Mouse (Mus musculus) left cerebral cortex, adult 8-10 months (tissue): ENCODE results near the gene Samd15. TPM values are rescaled to one million over a fixed set of nuclear protein-coding genes. Genes with fewer than 3 reads are reported as not detected.

Experiments
- DNase-seq, 2 experiments: peaks; one replicate each; pipeline ENCODE4 v3.0.0; 2022; ENCODE audit warnings: low spot score in 2 of 2
- total RNA-seq, 4 experiments: library from RNA; stranded (reverse); gene quantifications; 2 replicates each; pipeline ENCODE4 v1.2.4; 2022

Samd15 gene
- total RNA-seq, 4 experiments from 2014 or later = 3.5 to 7.3 (median 5.1) TPM

DNA sequence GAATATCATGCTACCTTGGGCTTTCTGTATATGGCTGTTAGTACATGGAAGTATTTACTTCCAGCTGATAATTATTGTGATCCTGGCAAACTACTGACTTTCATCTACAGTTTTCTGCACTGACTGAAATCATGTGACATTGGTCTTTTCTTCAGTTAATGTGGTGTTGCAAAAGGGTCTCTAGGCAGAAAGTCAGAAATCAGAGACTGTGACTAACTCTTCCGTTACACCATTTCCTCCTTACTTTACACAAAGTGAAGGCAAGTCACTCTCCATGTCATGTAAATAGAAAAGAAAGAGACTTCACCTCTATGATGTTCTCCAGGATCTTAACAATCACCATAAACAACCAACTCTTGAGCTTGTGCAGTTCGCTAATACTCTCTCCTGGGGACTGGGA is 30.1 kb downstream of the Samd15 start:
- no peak for DNase-seq

DNA sequence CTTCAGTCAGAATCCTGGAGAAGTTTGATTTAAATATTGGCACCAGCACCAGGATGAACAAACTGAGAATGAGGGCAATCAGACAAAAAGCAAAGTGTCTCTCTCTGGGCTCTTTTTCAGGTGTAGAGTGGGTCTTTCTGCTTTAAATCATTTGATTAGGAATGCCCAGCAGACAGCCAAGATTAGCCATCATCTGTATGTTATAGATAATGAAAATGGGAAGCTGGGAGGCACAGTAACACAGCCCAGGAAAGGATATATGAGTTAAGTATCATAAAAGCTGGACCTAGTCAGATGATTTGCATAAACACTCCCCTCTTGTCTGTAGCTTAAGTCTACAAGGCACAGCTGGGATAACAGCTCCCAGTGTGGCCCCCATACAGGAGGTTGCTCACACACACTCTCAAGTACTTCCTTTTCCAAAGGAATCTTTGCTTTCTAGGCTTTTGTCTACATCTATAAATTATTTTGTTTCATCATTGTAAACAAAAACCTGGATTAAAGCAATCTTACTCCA is 30.9 kb downstream of the Samd15 start:
- DNase-seq = no peak

DNA sequence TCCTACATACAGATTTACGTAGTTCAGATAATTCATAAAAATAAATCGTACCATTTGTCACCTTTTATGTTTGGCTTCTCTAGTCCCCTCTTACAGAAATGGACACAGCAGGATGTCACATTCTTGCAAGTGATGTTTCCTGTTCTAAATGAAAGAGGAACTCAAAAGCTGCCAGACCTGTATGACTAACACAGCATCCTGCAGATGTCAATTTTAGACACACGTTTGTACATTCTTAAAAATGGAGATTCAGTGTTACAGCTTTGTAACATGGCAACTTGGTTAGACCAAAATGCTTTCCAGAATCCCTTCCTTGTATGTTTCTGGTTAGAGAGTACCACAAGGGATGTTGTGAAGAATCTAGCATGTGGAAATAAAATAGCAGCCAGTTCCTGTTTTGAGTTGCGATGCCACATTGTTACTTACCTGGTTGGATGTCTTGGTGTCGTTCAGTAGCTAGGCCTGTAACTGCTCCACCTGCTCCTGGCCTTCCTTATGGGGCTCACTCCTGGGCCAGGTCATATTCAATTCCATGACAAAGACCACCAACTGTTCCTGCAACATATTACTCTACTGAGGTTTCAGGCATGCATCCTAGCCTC is 37.5 kb downstream of the Samd15 start:
- no peak for DNase-seq

DNA sequence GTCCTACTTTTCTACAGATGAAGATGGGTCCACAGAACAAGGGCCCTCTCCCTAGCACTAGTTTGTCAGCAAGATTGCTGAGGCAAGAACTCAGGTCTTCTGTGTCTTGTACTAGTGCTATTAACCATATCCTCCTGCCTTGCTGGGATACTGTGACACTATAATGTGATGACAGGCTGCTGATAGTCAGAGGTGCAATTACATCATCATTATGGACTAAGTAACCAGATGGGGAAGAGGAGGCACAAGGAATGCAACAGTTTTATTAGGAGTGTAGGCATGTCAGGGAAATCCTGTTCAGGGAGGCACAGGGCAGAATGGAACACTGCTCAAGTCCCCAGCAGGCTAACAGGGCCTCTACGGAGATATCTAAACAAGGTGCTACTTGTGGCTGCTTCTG is 39.1 kb downstream of the Samd15 start, which contains the start of gene Noxred1:
Gene Noxred1 (minus strand): TSS at position 101 of the 400 bp plus-strand sequence.
- no peak for DNase-seq

DNA sequence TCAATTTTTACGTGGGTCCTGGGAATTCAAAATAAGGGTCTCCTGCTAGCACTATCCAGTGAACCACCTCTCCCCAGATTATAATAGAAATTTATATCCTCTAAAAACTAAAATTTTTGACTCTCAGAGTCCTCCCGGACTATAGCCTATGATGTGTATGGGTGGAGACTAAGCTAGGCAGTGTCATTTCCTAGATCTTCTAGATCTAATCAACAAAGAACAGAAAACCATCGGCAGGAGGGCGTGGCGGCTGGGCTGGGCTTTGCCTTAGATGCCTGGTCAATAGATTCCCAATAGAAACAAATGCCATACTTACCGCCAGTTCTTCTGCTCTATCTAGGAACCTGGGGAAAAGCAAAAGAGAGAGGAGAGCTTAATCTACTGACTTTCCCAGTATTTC is 50.6 kb downstream of the Samd15 start:
- DNase-seq = no peak

DNA sequence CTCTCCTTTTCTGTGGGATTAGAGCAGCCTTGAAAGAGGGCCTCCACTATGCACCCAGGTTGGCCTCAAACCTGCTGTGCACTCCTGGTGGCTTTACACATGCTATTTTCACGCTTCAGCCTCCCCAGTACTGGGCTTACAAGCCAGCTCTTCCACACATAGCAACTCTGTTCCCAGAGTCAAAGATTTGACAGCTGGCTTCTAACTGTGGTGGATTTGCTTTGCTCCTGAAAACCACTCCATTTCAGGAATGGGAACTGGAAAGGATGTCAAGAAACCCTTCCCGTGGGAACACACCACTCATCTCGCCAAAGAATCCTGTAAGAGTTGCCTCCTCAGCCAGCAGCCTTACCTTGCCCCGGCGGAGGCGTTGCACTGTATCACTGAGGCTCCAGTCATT is 54.4 kb downstream of the Samd15 start:
- no peak for DNase-seq

DNA sequence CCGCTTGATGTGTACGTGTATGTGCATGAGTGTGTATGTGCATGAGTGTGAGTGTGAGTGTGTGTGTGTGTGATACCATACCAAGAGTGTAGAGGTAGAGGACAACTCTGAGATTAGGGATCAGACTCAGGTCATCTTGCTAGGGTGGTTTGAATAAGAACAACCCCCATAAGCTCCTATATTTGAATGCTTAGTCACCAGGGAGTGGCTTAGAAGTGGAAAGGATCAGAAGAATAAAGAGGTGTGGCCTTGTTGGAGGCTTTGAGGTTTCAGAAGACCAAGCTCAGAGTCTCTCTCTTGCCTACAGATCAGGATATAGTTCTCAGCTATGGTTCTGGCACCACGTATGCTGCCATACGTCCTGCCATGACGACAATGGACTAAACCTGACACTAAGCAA is 57.1 kb downstream of the Samd15 start:
- no peak for DNase-seq

DNA sequence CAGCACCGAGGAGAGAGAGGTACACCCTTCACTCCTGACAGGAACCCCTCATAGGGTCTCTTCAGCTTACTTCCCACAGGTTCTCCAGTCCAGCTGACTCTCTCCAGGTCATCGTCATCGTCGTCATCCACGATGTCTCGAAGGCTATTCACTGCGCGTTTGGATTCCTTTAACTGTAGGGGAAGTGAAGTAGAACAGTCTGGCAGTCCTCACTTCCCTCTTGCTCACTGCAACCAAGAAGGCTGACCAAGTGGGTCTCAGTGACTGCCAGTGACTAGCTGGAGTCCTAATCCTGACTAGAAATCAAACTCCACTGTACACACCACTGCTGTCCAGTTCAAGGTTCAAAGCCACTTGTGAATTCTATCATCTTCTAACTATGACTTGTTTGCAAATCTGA is 61.0 kb downstream of the Samd15 start:
- DNase-seq = no peak

Other genes starting within 250 kb of the Samd15 start
- gene Zdhhc22, start 209.3 kb upstream of the Samd15 start, total RNA-seq = 10 to 100 TPM; 46.9 to 56.7 (median 53.3) TPM
- 10 to 100 TPM; 34.8 to 43.8 (median 37.5) TPM for gene Tmem63c, start 178.4 kb upstream of the Samd15 start, total RNA-seq
- gene Ngb, start 97.2 kb upstream of the Samd15 start, total RNA-seq = 10 to 100 TPM in 1 of 4 experiments, 1 to 10 TPM in 3; 7.1 to 10.4 (median 8.5) TPM
- 10 to 100 TPM; 52.3 to 58.4 (median 55.2) TPM for gene Gstz1, start 52.6 kb upstream of the Samd15 start, total RNA-seq
- 10 to 100 TPM; 18.3 to 19.6 (median 19.1) TPM for gene Pomt2, start 51.8 kb upstream of the Samd15 start, total RNA-seq
- gene Tmed8, start 731 bp downstream of the Samd15 start, total RNA-seq = 10 to 100 TPM; 27.7 to 30.1 (median 29.0) TPM
- gene Noxred1, start 39.0 kb downstream of the Samd15 start, total RNA-seq = 1 to 10 TPM in 2 of 4 experiments, under 1 TPM in 2; 0.89 to 1.6 (median 1.0) TPM
- gene Vipas39, start 66.5 kb downstream of the Samd15 start, total RNA-seq = 10 to 100 TPM; 50.5 to 60.0 (median 57.6) TPM
- 100 to 1,000 TPM; 129 to 167 (median 149) TPM for gene Ahsa1, start 66.8 kb downstream of the Samd15 start, total RNA-seq
- gene Ism2, start 100.0 kb downstream of the Samd15 start, total RNA-seq = under 1 TPM; 0.32 to 0.91 (median 0.54) TPM
- gene Sptlc2, start 188.6 kb downstream of the Samd15 start, total RNA-seq = 10 to 100 TPM; 27.6 to 37.0 (median 32.7) TPM
- gene Slirp, start 244.2 kb downstream of the Samd15 start, total RNA-seq = 100 to 1,000 TPM; 101 to 134 (median 108) TPM
- gene Alkbh1, start 244.3 kb downstream of the Samd15 start, total RNA-seq = 10 to 100 TPM; 18.8 to 22.9 (median 19.0) TPM